Mouse (Mus musculus) CH12.LX (cell line): ENCODE data around the gene Dgcr6. TPM values are rescaled to one million over a fixed set of nuclear protein-coding genes. Genes with fewer than 3 reads are reported as not detected.
A peak's percentile ranks its signal among the peaks of the same experiment; 100 is the strongest.

ENCODE experiments used
- DNase-seq: peaks from one replicate; pipeline ENCODE4 v3.0.0-alpha.2; 2013; ENCODE audit errors: extremely low read depth
- H3K27ac ChIP-seq: 2 replicates; pipeline ENCODE4 v1.5.1; 2012; ENCODE audit warnings: low read depth, mild to moderate bottlenecking, control low read depth, moderate library complexity; ENCODE audit not compliant: insufficient read depth
- H3K27me3 ChIP-seq: replicated peaks from 2 replicates; pipeline ENCODE3; 2012; ENCODE audit warnings: inconsistent platforms
- H3K36me3 ChIP-seq, 2 experiments: replicated peaks in 1 of 2; 2 replicates each; pipeline versions ENCODE3 to v1.6.1; 2012; ENCODE audit warnings: inconsistent platforms in 1 of 2, low read length in 1 of 2, mild to moderate bottlenecking in 1 of 2, mixed read lengths in 1 of 2, moderate library complexity in 1 of 2; ENCODE audit not compliant: control insufficient read depth in 1 of 2, insufficient read depth in 1 of 2
- H3K4me1 ChIP-seq, 2 experiments: 2 replicates each; pipeline ENCODE4 v1.6.1; 2012; ENCODE audit warnings: inconsistent platforms in 1 of 2, moderate library complexity in 1 of 2; ENCODE audit not compliant: insufficient read depth in 2 of 2, control insufficient read depth in 1 of 2
- H3K4me2 ChIP-seq: 2 replicates; pipeline ENCODE4 v1.6.1; 2012; ENCODE audit warnings: low read depth, mild to moderate bottlenecking, control low read depth; ENCODE audit not compliant: poor library complexity, insufficient read depth, severe bottlenecking
- H3K4me3 ChIP-seq, 3 experiments: fragments of 150-350 bp in 1 of 3; sonication (generic) in 1 of 3; replicated peaks in 1 of 3; 2 replicates each; pipeline versions ENCODE3 to v1.5.1; 2011 to 2012; ENCODE audit warnings: low read depth in 2 of 3, low read length in 2 of 3, mild to moderate bottlenecking in 2 of 3, moderate library complexity in 2 of 3, control low read depth in 1 of 3, improper control_type of control experiment in 1 of 3, inconsistent platforms in 1 of 3, mixed read lengths in 1 of 3; ENCODE audit not compliant: poor library complexity in 1 of 3
- H3K79me2 ChIP-seq: replicated peaks from 2 replicates; pipeline ENCODE4 v1.6.1; 2012; ENCODE audit warnings: mild to moderate bottlenecking, moderate library complexity; ENCODE audit not compliant: control insufficient read depth, poor library complexity, insufficient read depth, severe bottlenecking; ENCODE audit errors: extremely low read depth
- H3K9ac ChIP-seq: 2 replicates; pipeline ENCODE4 v1.6.1; 2012; ENCODE audit warnings: low read depth, mild to moderate bottlenecking, control low read depth, moderate library complexity; ENCODE audit not compliant: insufficient read depth
- H3K9me3 ChIP-seq: replicated peaks from 2 replicates; pipeline ENCODE3; 2012; ENCODE audit warnings: low read length, inconsistent platforms, mixed read lengths
- BHLHE40 ChIP-seq: IDR thresholded peaks from 2 replicates; pipeline ENCODE4 v1.6.1; 2011; ENCODE audit warnings: mild to moderate bottlenecking, low read depth, low read length, improper control_type of control experiment
- CHD1 ChIP-seq: IDR thresholded peaks from 2 replicates; pipeline ENCODE4 v1.6.1; 2012; ENCODE audit warnings: low read depth, low read length, improper control_type of control experiment, inconsistent platforms
- ELF1 ChIP-seq: IDR thresholded peaks from 2 replicates; pipeline ENCODE4 v1.6.1; 2014; ENCODE audit warnings: low read depth, mild to moderate bottlenecking, inconsistent platforms, low read length, improper control_type of control experiment
- EP300 ChIP-seq: IDR thresholded peaks from 2 replicates; pipeline ENCODE4 v1.6.1; 2011; ENCODE audit warnings: low read length, improper control_type of control experiment
- JUN ChIP-seq: IDR thresholded peaks from 2 replicates; pipeline ENCODE4 v1.6.1; 2011; ENCODE audit warnings: low read depth, mild to moderate bottlenecking, low read length, improper control_type of control experiment, moderate library complexity; ENCODE audit not compliant: insufficient read depth
- JUND ChIP-seq: conservative IDR thresholded peaks from 2 replicates; pipeline ENCODE4 v1.6.1; 2011; ENCODE audit warnings: low read depth, low read length, improper control_type of control experiment
- KAT2A ChIP-seq: IDR thresholded peaks from 2 replicates; pipeline ENCODE4 v1.6.1; 2012; ENCODE audit warnings: low read length, improper control_type of control experiment, inconsistent platforms; ENCODE audit not compliant: insufficient replicate concordance
- MAFK ChIP-seq: IDR thresholded peaks from 2 replicates; pipeline ENCODE4 v1.6.1; 2011; ENCODE audit warnings: low read length, improper control_type of control experiment; ENCODE audit not compliant: insufficient replicate concordance
- MAX ChIP-seq: IDR thresholded peaks from 2 replicates; pipeline ENCODE4 v1.6.1; 2011; ENCODE audit warnings: low read length, improper control_type of control experiment
- MAZ ChIP-seq: IDR thresholded peaks from 2 replicates; pipeline ENCODE4 v1.6.1; 2012; ENCODE audit warnings: low read depth, mild to moderate bottlenecking, inconsistent platforms, low read length, improper control_type of control experiment, moderate library complexity
- MEF2A ChIP-seq: IDR thresholded peaks from 2 replicates; pipeline ENCODE4 v1.6.1; 2014; ENCODE audit warnings: low read depth, mild to moderate bottlenecking, inconsistent platforms, low read length, improper control_type of control experiment, borderline replicate concordance
- NRF1 ChIP-seq: IDR thresholded peaks from 2 replicates; pipeline ENCODE4 v1.6.1; 2014; ENCODE audit warnings: low read depth, mild to moderate bottlenecking, inconsistent platforms, low read length, improper control_type of control experiment, moderate library complexity
- POLR2A ChIP-seq: IDR thresholded peaks from 2 replicates; pipeline ENCODE4 v1.6.1; 2011; ENCODE audit warnings: low read depth, mild to moderate bottlenecking, improper control_type of control experiment, low read length
- POLR2AphosphoS2 ChIP-seq: IDR thresholded peaks from 2 replicates; pipeline ENCODE4 v1.6.1; 2011; ENCODE audit warnings: low read depth, low read length, improper control_type of control experiment
- RCOR1 ChIP-seq: conservative IDR thresholded peaks from 2 replicates; pipeline ENCODE4 v1.6.1; 2012; ENCODE audit warnings: low read depth, mild to moderate bottlenecking, inconsistent platforms, low read length, improper control_type of control experiment
- SIN3A ChIP-seq: IDR thresholded peaks from 2 replicates; pipeline ENCODE4 v1.6.1; 2012; ENCODE audit warnings: low read length, improper control_type of control experiment, inconsistent platforms
- UBTF ChIP-seq: IDR thresholded peaks from 2 replicates; pipeline ENCODE4 v1.6.1; 2012; ENCODE audit warnings: low read depth, mild to moderate bottlenecking, inconsistent platforms, low read length, improper control_type of control experiment, moderate library complexity
- ZC3H11A ChIP-seq: IDR thresholded peaks from 2 replicates; pipeline ENCODE4 v1.6.1; 2012; ENCODE audit warnings: low read depth, mild to moderate bottlenecking, inconsistent platforms, low read length, improper control_type of control experiment
- ZKSCAN1 ChIP-seq: IDR thresholded peaks from 2 replicates; pipeline ENCODE4 v1.6.1; 2012; ENCODE audit warnings: low read depth, inconsistent platforms, low read length, improper control_type of control experiment, borderline replicate concordance
- ZMIZ1 ChIP-seq: IDR thresholded peaks from 2 replicates; pipeline ENCODE4 v1.6.1; 2012; ENCODE audit warnings: low read depth, mild to moderate bottlenecking, inconsistent platforms, low read length, improper control_type of control experiment
- dilution Hi-C: fragments of 300-500 bp; cut with MboI; formaldehyde crosslinking; loops from 2 replicates; pipeline ENCODE4 v1.14.3; 2020; ENCODE audit warnings: low sequenced_read_pairs; ENCODE audit not compliant: extremely low pct_unique_long_range_greater_than_20kb, extremely low pct_ligation_motif_present
- in situ Hi-C: fragments of 300-500 bp; cut with MboI; formaldehyde crosslinking; loops from 3 replicates; pipeline ENCODE4 v1.14.3; 2019; ENCODE audit warnings: low sequenced_read_pairs, low pct_ligation_motif_present, low pct_unique_long_range_greater_than_20kb, mixed read lengths
- polyA plus RNA-seq: library from polyadenylated mRNA; unstranded; fragments of >175 nt; gene quantifications from 2 replicates; pipeline ENCODE4 v1.2.1, GENCODE M21; 2012; ENCODE audit warnings: low read depth; ENCODE audit not compliant: insufficient read length
- total RNA-seq, 2 experiments: library from RNA; depleted of rRNA; stranded (reverse); fragments of 300-350 nt in 1 of 2; fragments of >200 nt in 1 of 2; gene quantifications; 2 replicates each; pipeline ENCODE4 v1.2.3; 2012 to 2014

Dgcr6 gene
- total and polyA plus RNA-seq, 3 experiments: 13.0 to 41.5 (median 32.4) TPM

GRCm38 (mm10) chr16:18074611-18075010, 22.0 kb downstream of the Dgcr6 start:
- no peak overlapping the region for H3K9ac ChIP-seq
- H3K9me3 ChIP-seq: no peaks in the 10 kb centered on the region
- H3K4me1 ChIP-seq: peaks cover 2 to 8% of the 10 kb centered on the region in 2 experiments; a peak in 3 of 4 replicates
- peaks cover 26 to 38% of the 10 kb centered on the region in 2 experiments for H3K36me3 ChIP-seq
- H3K4me2 ChIP-seq: no peak overlapping the region
- H3K27me3 ChIP-seq: peaks cover 4% of the 10 kb centered on the region
- peak; percentile 41; the same call in 1 of the 2 replicates for TF ChIP-seq BHLHE40
- no peak for TF ChIP-seq ZMIZ1
- TF ChIP-seq, all 38 proteins: peak for 1
- DNase-seq: no peak
- Histone ChIP-seq H3K79me2 (no peaks in the 10 kb centered on the region), H3K4me3 (no peak overlapping the region), H3K27ac (no peak overlapping the region)
- dilution Hi-C loops: no loop called here
- in situ Hi-C loops: no loop called here

DNA sequence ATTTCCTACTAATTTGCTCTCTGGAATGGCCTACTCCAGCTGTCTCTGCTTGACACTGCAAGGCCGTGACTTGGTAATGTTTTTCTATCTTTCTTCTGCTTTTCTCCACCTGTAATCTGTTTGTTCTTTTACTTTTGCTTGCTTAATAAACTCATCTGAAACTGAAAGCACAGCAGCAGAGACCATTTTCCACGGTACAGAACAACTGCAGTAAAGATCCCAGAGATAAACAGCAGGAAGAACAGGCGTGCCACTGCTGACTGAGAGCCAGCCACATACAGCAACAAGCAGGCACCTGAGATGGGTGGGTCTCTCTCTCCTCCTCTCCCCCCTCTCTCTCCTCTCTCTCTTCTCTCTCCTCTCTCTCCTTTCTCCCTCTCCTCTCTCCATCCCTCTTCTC, 22.5 kb downstream of the Dgcr6 start:
- H3K27ac ChIP-seq: no peak overlapping the region
- H3K9ac ChIP-seq: no peak overlapping the region
- H3K4me2 ChIP-seq: no peak overlapping the region
- H3K27me3 ChIP-seq: peaks cover 9% of the 10 kb centered on the region
- in situ Hi-C loops (no loop called here), dilution Hi-C loops (no loop called here)
- peaks cover 2 to 8% of the 10 kb centered on the region in 2 experiments; a peak in 3 of 4 replicates for H3K4me1 ChIP-seq
- H3K4me3 ChIP-seq: no peak overlapping the region
- no peaks in the 10 kb centered on the region for H3K9me3 ChIP-seq
- peaks cover 21 to 32% of the 10 kb centered on the region in 2 experiments for H3K36me3 ChIP-seq
- H3K79me2 ChIP-seq: no peaks in the 10 kb centered on the region
- DNase-seq: no peak
- TF ChIP-seq UBTF (no peak), RCOR1 (no peak), ZKSCAN1 (no peak), MAZ (no peak), JUND (no peak), ELF1 (no peak), JUN (no peak), MAX (no peak), ZC3H11A (no peak), MEF2A (no peak), POLR2A (no peak), POLR2AphosphoS2 (no peak), SIN3A (no peak), CHD1 (no peak), EP300 (no peak), NRF1 (no peak), MAFK (no peak), KAT2A (no peak)
